Mouse (Mus musculus): ENCODE results near the gene Sik1.
"Not testable (repeated sequence)": the region's sequence is repeated elsewhere in the genome, so short reads cannot be mapped to it uniquely, and the experiment has no call there.

Gene Sik1

DNA sequence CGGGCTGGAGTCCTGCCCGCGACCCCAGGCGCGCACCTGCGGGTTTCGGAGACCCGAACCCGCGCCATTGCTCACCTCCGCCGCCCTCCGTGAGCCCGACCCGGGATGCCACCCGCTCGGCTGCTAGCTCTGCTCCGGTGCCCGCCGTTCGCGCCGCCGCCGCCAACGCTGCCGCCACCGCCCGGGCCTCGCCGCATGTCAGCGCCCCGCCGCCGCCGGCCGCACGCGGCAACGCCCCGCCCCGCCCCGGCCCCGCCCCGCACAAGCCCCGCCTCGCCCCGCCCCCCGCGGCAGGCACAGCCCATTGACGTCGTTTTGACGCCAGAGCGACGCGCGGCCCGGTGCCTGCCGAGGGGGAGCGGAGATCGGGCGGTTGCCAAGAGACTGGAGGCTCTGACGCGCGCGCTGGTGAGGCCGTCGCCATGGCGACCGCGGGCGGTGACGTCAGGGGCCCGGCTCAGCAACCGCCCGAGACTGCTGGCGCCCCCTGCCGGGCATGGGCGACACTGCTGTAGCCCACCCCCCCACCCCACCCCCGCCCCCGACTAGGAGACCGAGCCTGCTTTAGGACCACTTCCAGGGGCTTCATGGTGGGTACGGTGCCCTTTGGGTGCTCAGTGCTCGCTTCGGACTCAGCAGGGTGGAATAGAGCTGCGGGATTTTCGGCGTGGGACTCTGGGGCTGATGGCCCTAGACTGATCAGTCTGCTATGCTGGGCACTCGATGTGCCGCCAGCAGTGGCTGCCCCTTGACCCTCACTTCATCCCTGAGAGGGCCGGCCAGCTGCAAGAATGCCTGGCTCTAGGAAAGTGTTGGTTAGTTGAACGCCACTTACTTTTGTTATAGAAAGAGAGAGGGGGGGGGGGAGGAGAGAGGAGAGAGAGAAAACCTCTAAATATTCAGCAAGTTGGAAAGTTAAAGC, at the start of gene Sik1:
Sik1 (minus strand) TSS at position 208 of the 922 bp plus-strand sequence.
- peak; percentile 98 for DNase-seq (ENCODE audit: low spot score)

DNA sequence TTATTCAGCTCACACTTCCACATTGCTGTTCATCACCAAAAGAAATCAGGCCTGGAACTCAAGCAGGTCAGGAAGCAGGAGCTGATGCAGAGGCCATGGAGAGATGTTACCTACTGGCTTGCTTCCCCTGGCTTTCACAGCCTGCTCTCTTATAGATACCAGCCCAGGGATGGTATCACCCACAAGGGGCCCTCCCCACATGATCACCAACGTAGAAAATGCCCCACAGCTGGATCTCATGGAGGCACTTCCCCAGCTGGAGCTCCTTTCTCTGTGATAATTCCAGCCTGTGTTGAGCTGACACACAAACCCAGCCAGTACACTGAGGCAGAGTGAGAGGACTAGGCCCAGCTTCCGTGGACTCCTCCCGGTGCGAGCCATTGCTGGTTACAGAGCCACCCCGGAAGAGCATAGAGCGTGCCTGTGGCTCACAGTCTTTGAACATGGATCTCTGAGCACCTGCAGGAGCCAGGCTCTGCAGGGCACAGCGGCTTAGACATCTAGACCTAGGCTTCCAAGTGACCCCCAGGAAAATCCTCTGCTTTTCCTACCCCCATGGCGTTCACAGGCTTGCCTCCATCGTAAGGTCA, 49.7 kb upstream of the Sik1 start:
- DNase-seq (ENCODE audit: low spot score): no peak

- no peak for DNase-seq (ENCODE audit: low spot score)
These were observed 48.4 kb upstream of the Sik1 start for GRCm38 (mm10) chr17:31904036-31904435.

- no peak for DNase-seq (ENCODE audit: low spot score)
These were observed 47.1 kb upstream of the Sik1 start for GRCm38 (mm10) chr17:31902630-31903198.

GRCm38 (mm10) chr17:31901461-31902204, 46.0 kb upstream of the Sik1 start:
- no peak for DNase-seq (ENCODE audit: low spot score)

- no peak for DNase-seq (ENCODE audit: low spot score)
These were observed 43.3 kb upstream of the Sik1 start for GRCm38 (mm10) chr17:31898941-31899340.

- DNase-seq (ENCODE audit: low spot score): no peak
These were observed 41.7 kb upstream of the Sik1 start for GRCm38 (mm10) chr17:31897186-31897793.

- DNase-seq (ENCODE audit: low spot score): no peak
These were observed 41.1 kb upstream of the Sik1 start for GRCm38 (mm10) chr17:31896751-31897150.

DNA sequence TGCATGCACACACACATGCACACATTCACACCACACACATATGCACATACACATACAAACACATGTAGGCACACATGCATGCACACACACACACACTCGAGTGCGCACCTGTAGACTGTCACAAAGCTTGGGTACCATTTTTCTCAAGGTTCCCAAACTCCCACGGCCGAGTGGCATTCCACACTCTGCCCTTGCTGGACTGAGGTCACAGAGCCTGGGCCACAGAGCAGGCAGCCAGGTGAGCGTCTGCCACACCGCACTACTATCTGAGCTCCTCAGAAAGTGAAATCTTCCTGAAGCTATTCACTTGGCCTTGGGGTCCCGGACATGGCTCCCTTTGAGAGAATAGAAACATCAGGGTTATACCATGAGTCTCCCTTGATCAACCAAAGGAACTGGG, 40.7 kb upstream of the Sik1 start:
- no peak for DNase-seq (ENCODE audit: low spot score)

- no peak for DNase-seq (ENCODE audit: low spot score)
These were observed 37.9 kb upstream of the Sik1 start for GRCm38 (mm10) chr17:31893371-31894060.

- peak; percentile 74 for DNase-seq (ENCODE audit: low spot score)
These were observed 37.1 kb upstream of the Sik1 start for GRCm38 (mm10) chr17:31892750-31893149.

DNA sequence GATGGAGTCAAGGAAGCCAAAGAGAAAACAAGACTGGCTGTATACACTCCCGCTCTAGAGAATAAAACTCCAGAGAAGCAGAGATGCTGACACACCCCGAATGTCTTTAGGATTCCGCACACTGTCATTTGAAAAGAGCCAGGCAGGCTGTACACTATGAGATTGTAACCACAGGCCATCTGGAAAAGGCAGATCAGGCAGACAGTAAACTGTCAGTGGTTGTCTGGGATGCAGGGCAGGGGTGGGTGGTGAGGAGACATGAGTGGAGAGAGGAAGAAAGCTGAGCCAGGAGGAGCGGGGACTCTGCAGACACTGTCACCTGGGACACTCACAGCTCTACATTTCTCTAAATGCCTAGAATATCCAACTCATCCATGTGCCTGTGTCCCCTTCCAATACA, 36.3 kb upstream of the Sik1 start:
- no peak for DNase-seq (ENCODE audit: low spot score)

DNA sequence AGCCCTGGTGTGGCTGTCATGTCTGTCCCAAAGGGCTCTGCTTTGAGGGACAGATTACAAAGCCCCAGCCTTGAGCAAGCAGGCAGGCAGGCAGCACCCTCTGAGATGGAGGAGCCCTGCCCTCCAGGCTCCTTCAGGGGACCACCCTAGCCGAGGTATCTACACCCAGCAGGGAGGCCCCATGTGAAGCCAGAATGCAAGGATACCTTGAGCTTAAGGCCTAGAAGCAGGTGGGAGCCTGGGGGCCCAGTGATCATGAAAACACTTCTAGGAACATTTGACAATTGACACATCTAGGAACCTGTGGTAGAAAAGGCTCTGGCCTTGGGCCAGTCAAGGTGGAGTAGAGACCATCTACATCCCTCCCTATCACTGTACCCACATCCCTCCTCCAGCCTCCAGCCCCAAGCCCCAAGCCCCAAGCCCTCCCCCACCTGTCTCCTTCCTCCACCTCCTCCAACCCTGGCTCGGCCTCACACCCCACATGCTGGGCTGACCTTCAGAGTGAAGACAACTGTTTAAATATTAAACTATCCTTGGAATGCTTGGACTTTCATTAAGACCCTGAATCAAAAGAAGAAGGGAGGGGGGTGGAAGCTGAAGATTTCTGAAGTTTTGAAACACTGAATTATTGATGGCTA, 34.8 kb upstream of the Sik1 start:
- DNase-seq (ENCODE audit: low spot score): no peak

- no peak for DNase-seq (ENCODE audit: low spot score)
These were observed 34.0 kb upstream of the Sik1 start for GRCm38 (mm10) chr17:31889446-31890201.

GRCm38 (mm10) chr17:31888540-31888939, 32.9 kb upstream of the Sik1 start:
- DNase-seq (ENCODE audit: low spot score): no peak

DNA sequence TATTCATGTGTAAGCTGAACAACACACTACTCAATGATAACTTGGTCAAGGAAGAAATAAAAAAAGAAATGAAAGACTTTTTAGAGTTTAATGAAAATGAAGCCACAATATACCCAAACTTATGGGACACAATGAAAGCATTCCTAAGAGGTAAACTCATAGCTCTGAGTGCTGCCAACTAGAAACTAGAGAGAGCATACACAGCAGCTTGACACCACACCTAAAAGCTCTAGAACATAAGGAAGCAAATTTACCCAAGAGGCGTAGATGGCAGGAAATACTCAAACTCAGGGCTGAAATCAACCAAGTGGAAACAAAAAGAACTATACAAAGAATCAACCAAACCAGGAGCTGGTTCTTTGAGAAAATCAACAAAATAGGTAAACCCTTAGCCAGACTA, 29.1 kb upstream of the Sik1 start:
- not testable (repeated sequence) for DNase-seq (ENCODE audit: low spot score)

- no peak for DNase-seq (ENCODE audit: low spot score)
These were observed 23.8 kb upstream of the Sik1 start for GRCm38 (mm10) chr17:31879406-31879805.

DNA sequence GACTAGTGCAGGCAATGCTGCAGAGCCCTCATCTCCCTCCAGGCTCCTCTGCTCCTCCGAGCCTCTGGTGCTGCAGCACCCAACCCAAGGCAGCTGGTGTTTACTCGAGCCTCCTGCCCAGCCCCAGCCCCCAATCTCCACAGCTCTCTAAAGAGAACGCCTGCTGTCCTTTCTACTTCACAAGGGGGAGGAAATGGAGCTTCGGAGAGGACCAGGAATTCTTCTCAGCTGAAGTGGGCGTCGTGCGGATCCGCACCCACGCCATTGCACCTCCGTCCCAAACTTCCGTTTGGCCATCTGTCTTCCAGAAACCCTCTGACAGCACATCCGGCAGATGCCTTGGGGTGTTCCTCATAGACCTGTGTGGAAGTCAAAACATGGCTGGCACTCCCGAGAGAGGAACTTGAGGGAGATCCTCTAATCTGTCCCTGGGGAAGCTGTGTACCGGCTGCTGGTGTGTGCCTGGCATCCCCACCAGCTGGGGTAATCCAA, 22.1 kb upstream of the Sik1 start:
- no peak for DNase-seq (ENCODE audit: low spot score)

DNA sequence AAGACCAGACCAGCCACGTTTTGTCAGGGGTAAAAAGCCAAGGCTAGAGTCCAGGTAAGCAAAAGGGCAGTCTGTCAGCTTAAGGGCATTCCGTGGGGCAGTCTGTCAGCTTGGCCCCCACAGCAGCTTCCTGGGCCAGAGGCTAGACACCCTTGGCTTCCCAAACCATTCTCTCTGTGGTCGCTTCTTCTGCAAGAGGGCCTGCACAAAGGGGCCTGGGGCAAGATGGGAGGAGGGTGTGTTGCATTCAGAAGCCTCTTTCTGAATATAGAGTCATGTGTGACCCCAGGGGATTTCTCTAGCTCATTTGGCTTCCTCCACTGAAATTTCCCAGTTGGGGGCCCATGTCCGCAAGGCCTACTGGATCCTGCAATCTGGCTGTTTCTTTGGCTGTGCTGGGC, 21.6 kb upstream of the Sik1 start:
- no peak for DNase-seq (ENCODE audit: low spot score)

DNA sequence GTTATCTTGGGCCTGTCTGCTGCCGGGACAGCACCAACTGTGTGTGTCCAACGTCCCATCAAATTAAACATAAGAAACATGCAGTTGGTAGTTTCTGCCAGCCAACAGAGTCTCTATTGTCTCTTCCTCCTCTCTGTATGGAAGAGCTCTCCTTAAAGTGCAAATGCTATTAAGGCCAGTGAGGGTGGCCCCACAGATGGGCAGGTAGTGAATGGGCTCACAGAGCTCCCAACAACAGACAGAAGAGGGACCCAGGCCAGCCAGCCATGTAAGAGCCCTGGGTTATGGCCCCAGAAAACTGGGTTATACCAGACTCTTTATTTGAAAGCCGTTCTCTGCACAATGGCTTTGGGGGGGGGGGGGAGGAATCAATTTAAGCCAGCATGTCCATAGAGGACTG, 21.2 kb upstream of the Sik1 start:
- DNase-seq (ENCODE audit: low spot score): no peak
